ENCODE assay signal across 18 mouse cellular contexts in the genomic region with DNA sequence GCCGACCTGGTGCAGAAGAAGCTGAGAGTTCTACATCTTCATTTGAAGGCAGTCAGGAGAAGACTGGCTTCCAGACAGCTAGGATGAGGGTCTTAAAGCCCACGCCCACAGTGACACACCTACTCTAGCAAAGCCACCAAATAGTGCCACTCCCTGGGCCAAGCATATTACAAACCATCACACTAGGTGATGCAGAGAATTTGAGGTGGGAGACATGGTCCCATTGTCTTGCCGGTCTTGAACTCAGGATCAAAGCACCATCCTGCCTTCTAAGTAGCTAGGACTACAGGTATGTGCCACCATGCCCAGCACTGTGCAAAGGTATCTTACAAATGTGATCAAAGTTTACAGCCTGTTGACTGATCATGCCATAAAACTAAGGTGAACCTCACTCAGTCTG. TPM values are rescaled to one million over a fixed set of nuclear protein-coding genes. Genes with fewer than 3 reads are reported as not detected.
"Had no signal": no experiment of that assay in that cellular context is flagged by ENCODE, and none has a peak within 500 bp of the region (broad histone marks: within the 10 kb centered on the region; RNA-seq: fewer than 3 reads in every experiment).

No protein-coding gene starts in this region.

- H3K27ac ChIP-seq: layer of hippocampus, adult 2 months; limb, embryonic 10.5 days; limb, embryonic 13.5 days; liver, embryonic 14.5 days; macrophage; midbrain, embryonic 13.5 days had no signal

- H3K4me3 ChIP-seq: layer of hippocampus, adult 2 months; limb, embryonic 10.5 days; limb, embryonic 13.5 days; midbrain, embryonic 13.5 days had no signal

- H3K9ac ChIP-seq: limb, embryonic 13.5 days; liver, embryonic 14.5 days; liver, postnatal 0 days; lung, embryonic 14.5 days; midbrain, embryonic 13.5 days had no signal

- H3K4me2 ChIP-seq: limb, embryonic 13.5 days; lung, embryonic 14.5 days; midbrain, embryonic 13.5 days had no signal

- H3K27me3 ChIP-seq: limb, embryonic 13.5 days had no signal

- H3K36me3 ChIP-seq: limb, embryonic 10.5 days; limb, embryonic 13.5 days; midbrain, embryonic 13.5 days had no signal

- DNase-seq: kidney, adult 8-10 months; kidney, postnatal 14 days; kidney, postnatal 4 days; layer of hippocampus, adult 9-11 months; liver; liver, postnatal 0 days; lung, embryonic 14.5 days; thymus, adult 18-20 months; thymus, postnatal 36 days had no signal

- ATAC-seq: liver, postnatal 0 days; lung, postnatal 0 days; midbrain, embryonic 13.5 days; midbrain, embryonic 16.5 days had no signal

- H3K9me3 ChIP-seq: limb, embryonic 10.5 days; limb, embryonic 13.5 days; midbrain, embryonic 13.5 days had no signal

RNA-seq across cellular contexts. Expression of a gene that starts 39.8 kb away (rescaled TPM):
- polyA plus RNA-seq: limb, embryonic 10.5 days; midbrain, embryonic 13.5 days; neural tube, embryonic 11.5 days had no signal
